Mouse (Mus musculus) kidney, embryonic 16.5 days (tissue): ENCODE results near the gene N4bp2l2. TPM values are rescaled to one million over a fixed set of nuclear protein-coding genes. Genes with fewer than 3 reads are reported as not detected.
"Not testable (repeated sequence)": the region's sequence is repeated elsewhere in the genome, so short reads cannot be mapped to it uniquely, and the experiment has no call there.

Experiments
- ATAC-seq: fragments of 200-750 bp; cut with Nextera tagmentation; 2 replicates; pipeline ENCODE4 v1.8.0; 2017; ENCODE audit warnings: moderate TSS enrichment; ENCODE audit not compliant: low FRiP score, low TSS enrichment
- H3K27ac ChIP-seq: fragments of 300-500 bp; sonication (generic); 2 replicates; pipeline ENCODE4 v1.5.1; 2014; ENCODE audit warnings: low read length
- H3K27me3 ChIP-seq: fragments of 300-500 bp; sonication (generic); 2 replicates; pipeline ENCODE4 v1.6.1; 2014; ENCODE audit warnings: low read length, control low read depth, mixed read lengths; ENCODE audit not compliant: insufficient read depth
- H3K36me3 ChIP-seq: fragments of 300-500 bp; sonication (generic); 2 replicates; pipeline ENCODE4 v1.6.1; 2014; ENCODE audit warnings: low read length, control low read depth, mixed read lengths; ENCODE audit not compliant: insufficient read depth
- H3K4me1 ChIP-seq: fragments of 300-500 bp; sonication (generic); 2 replicates; pipeline ENCODE4 v1.6.1; 2014; ENCODE audit warnings: low read length, control low read depth, mixed read lengths; ENCODE audit not compliant: insufficient read depth
- H3K4me2 ChIP-seq: fragments of 300-500 bp; sonication (generic); replicated peaks from 2 replicates; pipeline ENCODE4 v1.6.1; 2014; ENCODE audit warnings: low read depth, low read length
- H3K4me3 ChIP-seq: fragments of 300-500 bp; sonication (generic); 2 replicates; pipeline ENCODE4 v1.5.1; 2014; ENCODE audit warnings: mild to moderate bottlenecking, low read length
- H3K9ac ChIP-seq: fragments of 300-500 bp; sonication (generic); replicated peaks from 2 replicates; pipeline ENCODE4 v1.6.1; 2014; ENCODE audit warnings: low read length
- H3K9me3 ChIP-seq: fragments of 300-500 bp; sonication (generic); 2 replicates; pipeline ENCODE4 v1.6.1; 2016; ENCODE audit warnings: low read length, control low read depth
- WGBS: fragments of 180-500 bp; shearing (Covaris S2); extraction: QIAGEN DNeasy Blood & Tissue Kit; methylation state at CpG from one replicate; pipeline ENCODE4 v1.1.7; 2014; 5-methylcytosine and 5-hydroxymethylcytosine counted together
- polyA plus RNA-seq: library from polyadenylated mRNA; unstranded; fragments of >200 nt; fragmentation: Nextera tagmentation; extraction: Ambion mirVana; gene quantifications from 2 replicates; pipeline ENCODE4 v1.2.1, GENCODE M21; 2015

Gene N4bp2l2
- polyA plus RNA-seq, result 34.0 and 43.6 TPM in 2 replicates

- peaks cover 11% of the 10 kb centered on the region for H3K36me3 ChIP-seq
- not testable (repeated sequence) for H3K4me1 ChIP-seq, H3K9me3 ChIP-seq, ATAC-seq, H3K27me3 ChIP-seq
- H3K27ac ChIP-seq, result peak within 1 kb of the TSS; percentile 98
- H3K4me3 ChIP-seq, result peak within 1 kb of the TSS; percentile 90
- H3K9ac ChIP-seq, result peak within 1 kb of the TSS; percentile 90
- peak within 1 kb of the TSS; percentile 60 for H3K4me2 ChIP-seq
- WGBS, result 91% methylated on average over 8 of the region's 9 CpGs
These were observed at the start of gene N4bp2l2 for GRCm38 (mm10) chr5:150666133-150666739. Gene N4bp2l2 (minus strand): TSS chr5:150666183.

DNA sequence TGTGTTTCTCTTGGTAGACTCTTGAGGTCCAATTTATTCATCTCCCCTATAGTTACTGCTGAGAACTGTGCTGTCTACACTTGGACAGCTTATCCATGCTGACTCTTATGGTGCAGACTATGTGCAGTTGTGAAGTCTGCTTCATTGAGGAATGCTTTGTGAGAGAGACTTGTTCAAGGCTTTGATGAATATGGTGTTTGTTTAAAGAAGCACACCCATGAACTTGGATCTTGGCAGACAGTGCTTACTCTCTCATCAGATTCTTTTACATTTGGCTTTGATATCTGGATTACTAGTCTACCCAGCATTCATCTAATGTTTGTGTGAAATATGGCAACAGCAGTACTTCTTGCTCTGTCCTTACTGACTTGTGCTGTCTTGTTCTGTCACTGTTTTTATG is 47.4 kb upstream of the N4bp2l2 start:
- ATAC-seq, result no peak
- Histone ChIP-seq H3K9ac (no peak overlapping the region), H3K36me3 (no peaks in the 10 kb centered on the region), H3K27me3 (no peaks in the 10 kb centered on the region), H3K4me1 (0 out of 2 replicates have a peak, but pooled peaks cover 6% of the 10 kb centered on the region), H3K4me3 (no peak overlapping the region), H3K9me3 (no peaks in the 10 kb centered on the region), H3K4me2 (no peak overlapping the region), H3K27ac (no peak overlapping the region)

DNA sequence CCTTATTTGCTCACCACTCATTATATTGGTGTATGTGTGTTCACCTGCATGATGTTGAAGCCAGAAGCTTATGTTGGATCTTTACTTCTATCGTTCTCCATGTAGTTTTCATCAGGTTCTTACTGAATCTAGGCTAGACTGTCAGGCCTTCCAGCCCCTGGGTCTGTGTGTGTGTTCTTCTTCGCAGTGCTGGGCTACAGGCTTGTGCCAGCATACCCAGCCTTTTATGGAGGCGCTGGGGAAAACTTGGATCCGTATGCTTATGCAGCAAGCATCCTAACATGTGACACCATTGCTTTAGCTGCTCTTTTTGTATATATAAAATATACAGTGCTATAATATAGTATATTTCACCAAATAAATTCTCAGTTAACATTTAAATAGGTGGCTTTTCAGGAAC is 45.5 kb upstream of the N4bp2l2 start:
- Histone ChIP-seq H3K27ac (no peak overlapping the region), H3K9ac (no peak overlapping the region), H3K27me3 (no peaks in the 10 kb centered on the region), H3K9me3 (no peaks in the 10 kb centered on the region), H3K4me1 (0 out of 2 replicates have a peak, but pooled peaks cover 6% of the 10 kb centered on the region), H3K4me3 (no peak overlapping the region), H3K4me2 (no peak overlapping the region), H3K36me3 (no peaks in the 10 kb centered on the region)
- 92% methylated on average over 4 of the region's 4 CpGs for WGBS
- ATAC-seq, result no peak

GRCm38 (mm10) chr5:150707181-150707580 is 41.2 kb upstream of the N4bp2l2 start:
- H3K36me3 ChIP-seq, H3K4me1 ChIP-seq, H3K4me3 ChIP-seq, ATAC-seq, H3K27ac ChIP-seq, H3K9me3 ChIP-seq, H3K27me3 ChIP-seq, H3K9ac ChIP-seq, H3K4me2 ChIP-seq: not testable (repeated sequence)
- WGBS, result 93% methylated on average over 3 of the region's 3 CpGs

DNA sequence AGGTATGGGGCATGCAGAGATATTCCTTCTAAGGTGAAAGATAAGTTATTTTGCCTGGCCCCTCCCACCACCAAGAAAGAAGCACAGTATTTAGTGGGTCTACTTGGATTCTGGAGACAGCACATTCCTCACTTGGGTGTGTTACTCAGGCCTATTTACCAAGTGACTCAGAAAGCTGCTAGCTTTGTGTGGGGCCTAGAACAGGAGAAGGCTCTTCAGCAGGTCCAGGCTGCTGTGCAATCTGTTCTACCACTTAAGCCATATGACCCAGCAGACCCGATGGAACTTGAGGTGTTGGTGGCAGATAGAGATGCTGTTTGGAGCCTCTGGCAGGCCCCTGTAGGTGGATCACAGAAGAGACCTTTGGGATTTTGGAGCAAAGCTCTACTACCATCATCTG is 40.7 kb upstream of the N4bp2l2 start:
- ATAC-seq, result not testable (repeated sequence)
- WGBS, result 91% methylated on average over 1 of the region's 1 CpGs

GRCm38 (mm10) chr5:150702714-150703113 is 36.7 kb upstream of the N4bp2l2 start:
- 40% methylated on average over 2 of the region's 2 CpGs for WGBS
- no peaks in the 10 kb centered on the region for H3K4me1 ChIP-seq
- H3K36me3 ChIP-seq, result peaks cover 3% of the 10 kb centered on the region; the same call in 1 of the 2 replicates
- no peak overlapping the region for H3K9ac ChIP-seq
- no peak overlapping the region for H3K27ac ChIP-seq
- no peak for ATAC-seq
- no peak overlapping the region for H3K4me2 ChIP-seq
- H3K27me3 ChIP-seq, result no peaks in the 10 kb centered on the region
- H3K4me3 ChIP-seq, result no peak overlapping the region
- no peaks in the 10 kb centered on the region for H3K9me3 ChIP-seq

More for the DNA sequence above, 40.7 kb upstream of the N4bp2l2 start:
- H3K4me1 ChIP-seq, H3K9ac ChIP-seq, H3K9me3 ChIP-seq, H3K27me3 ChIP-seq, H3K4me2 ChIP-seq, H3K4me3 ChIP-seq, H3K27ac ChIP-seq, H3K36me3 ChIP-seq: not testable (repeated sequence)

GRCm38 (mm10) chr5:150693277-150693676 is 27.3 kb upstream of the N4bp2l2 start:
- 89% methylated on average over 2 of the region's 2 CpGs for WGBS
- Histone ChIP-seq H3K27ac (no peak overlapping the region), H3K4me3 (no peak overlapping the region), H3K27me3 (no peaks in the 10 kb centered on the region), H3K4me1 (no peaks in the 10 kb centered on the region), H3K9ac (no peak overlapping the region), H3K36me3 (peaks cover 16% of the 10 kb centered on the region; the same call in 1 of the 2 replicates), H3K4me2 (no peak overlapping the region), H3K9me3 (no peaks in the 10 kb centered on the region; the same call in 1 of the 2 replicates)
- no peak for ATAC-seq

DNA sequence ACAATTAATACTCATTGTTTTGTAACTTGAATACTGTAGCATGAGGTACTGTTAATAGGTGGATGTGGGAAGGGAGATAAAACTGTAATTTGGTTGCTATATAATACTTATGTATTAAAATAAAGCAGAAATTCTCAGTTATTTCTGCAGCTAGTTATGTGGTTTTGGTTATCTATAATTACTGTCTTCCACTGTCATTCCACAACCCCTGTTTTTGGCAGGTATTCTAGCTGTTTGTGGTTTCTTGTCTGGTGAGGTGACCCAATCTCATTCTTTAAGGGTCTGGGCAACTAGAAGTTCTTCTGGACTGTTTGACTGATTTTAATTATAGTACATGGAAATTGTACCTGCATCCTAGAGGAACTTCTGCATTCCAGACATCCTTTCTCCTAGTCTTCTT is 24.7 kb upstream of the N4bp2l2 start:
- Histone ChIP-seq H3K9me3 (no peaks in the 10 kb centered on the region; the same call in 1 of the 2 replicates), H3K4me3 (no peak overlapping the region), H3K9ac (no peak overlapping the region), H3K36me3 (peaks cover 10% of the 10 kb centered on the region; the same call in 1 of the 2 replicates), H3K4me2 (no peak overlapping the region), H3K27ac (no peak overlapping the region), H3K27me3 (no peaks in the 10 kb centered on the region), H3K4me1 (no peaks in the 10 kb centered on the region)
- no peak for ATAC-seq

DNA sequence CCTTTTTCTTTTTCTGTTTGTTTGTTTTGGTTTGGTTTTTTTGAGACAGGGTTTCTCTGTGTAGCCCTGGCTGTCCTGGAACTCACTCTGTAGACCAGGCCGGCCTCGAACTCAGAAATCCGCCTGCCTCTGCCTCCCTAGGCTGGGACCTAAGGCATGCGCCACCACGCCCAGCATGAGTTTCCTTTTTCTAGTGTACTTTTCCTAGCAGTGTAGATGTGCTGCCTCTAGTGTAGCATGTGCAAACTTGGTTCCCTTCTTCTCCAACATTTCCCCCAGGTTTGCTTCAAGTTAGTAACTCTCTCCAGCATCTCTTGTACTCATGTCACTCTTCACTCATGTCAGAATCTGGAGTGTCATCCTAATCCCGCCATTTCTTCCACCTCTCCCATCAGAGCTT is 16.9 kb upstream of the N4bp2l2 start:
- H3K9ac ChIP-seq, H3K4me2 ChIP-seq, H3K4me3 ChIP-seq, H3K36me3 ChIP-seq, H3K4me1 ChIP-seq, H3K9me3 ChIP-seq, ATAC-seq, H3K27ac ChIP-seq, H3K27me3 ChIP-seq: not testable (repeated sequence)
- WGBS, result 95% methylated on average over 6 of the region's 6 CpGs

DNA sequence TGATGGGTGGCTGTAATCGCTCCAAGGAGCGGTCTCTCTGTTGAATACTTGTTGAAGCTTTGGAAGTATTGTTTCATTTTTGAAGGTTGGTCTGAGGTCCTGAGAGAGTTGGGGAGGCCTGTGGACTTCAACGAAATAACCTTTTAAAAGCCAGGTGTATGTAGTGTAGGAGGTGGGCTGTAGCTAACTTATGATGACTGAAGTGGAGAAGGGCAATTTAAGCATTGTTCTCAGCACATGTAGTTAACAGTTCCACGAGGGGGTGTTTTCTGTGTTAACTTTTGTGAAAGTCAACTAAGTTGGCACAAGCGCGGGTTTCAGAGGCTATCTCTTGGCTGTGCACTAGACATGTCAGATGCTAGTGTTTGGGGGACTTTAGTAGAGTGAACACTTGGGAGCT is 8.9 kb upstream of the N4bp2l2 start:
- 49% methylated on average over 6 of the region's 6 CpGs for WGBS
- H3K36me3 ChIP-seq, result no peaks in the 10 kb centered on the region
- H3K4me2 ChIP-seq, result peak overlapping the region; percentile 69
- no peaks in the 10 kb centered on the region for H3K9me3 ChIP-seq
- H3K4me1 ChIP-seq, result peaks cover 14% of the 10 kb centered on the region
- no peak for ATAC-seq
- H3K27me3 ChIP-seq, result no peaks in the 10 kb centered on the region
- no peak overlapping the region for H3K27ac ChIP-seq
- H3K4me3 ChIP-seq, result peak overlapping the region; percentile 85
- H3K9ac ChIP-seq, result peak overlapping the region; percentile 93
